Mouse (Mus musculus) thymus, postnatal 0 days (tissue): ENCODE data around the gene Ccdc36. TPM values are rescaled to one million over a fixed set of nuclear protein-coding genes. Genes with fewer than 3 reads are reported as not detected.

Experiments used
- DNase-seq: peaks from one replicate; pipeline ENCODE4 v3.0.0-alpha.2; 2015; ENCODE audit warnings: low spot score
- polyA plus RNA-seq: library from polyadenylated mRNA; unstranded; fragments of >200 nt; fragmentation: Nextera tagmentation; extraction: Ambion mirVana; gene quantifications from 2 replicates; pipeline ENCODE4 v1.2.1, GENCODE M21; 2015

Gene Ccdc36
- polyA plus RNA-seq, 1 experiment from 2014 or later, result 0.20 TPM

GRCm38 (mm10) chr9:108379294-108379693 lies 49.0 kb downstream of the Ccdc36 start:
- no peak for DNase-seq

GRCm38 (mm10) chr9:108378736-108379135 lies 49.5 kb downstream of the Ccdc36 start:
- DNase-seq, result no peak

- no peak for DNase-seq
Observed at GRCm38 (mm10) chr9:108378234-108378633, 50.0 kb downstream of the Ccdc36 start.

Other genes with a start within 250 kb of the Ccdc36 start
- 1.9 and 2.0 TPM in 2 replicates for gene Bsn, start 238.1 kb downstream of the Ccdc36 start, polyA plus RNA-seq
- 14.0 and 15.6 TPM in 2 replicates for gene Dag1, start 164.5 kb downstream of the Ccdc36 start, polyA plus RNA-seq
- gene Nicn1, start 138.1 kb downstream of the Ccdc36 start, polyA plus RNA-seq, result 8.2 and 12.4 TPM in 2 replicates
- 1.1 and 1.8 TPM in 2 replicates for gene Amt, start 131.6 kb downstream of the Ccdc36 start, polyA plus RNA-seq
- gene Rhoa, start 122.4 kb downstream of the Ccdc36 start, polyA plus RNA-seq, result 517 and 543 TPM in 2 replicates
- gene Tcta, start 122.3 kb downstream of the Ccdc36 start, polyA plus RNA-seq, result 41.6 and 45.7 TPM in 2 replicates
- gene Gpx1, start 89.6 kb downstream of the Ccdc36 start, polyA plus RNA-seq, result 862 and 915 TPM in 2 replicates
- 83.7 and 93.1 TPM in 2 replicates for gene Usp4, start 80.6 kb downstream of the Ccdc36 start, polyA plus RNA-seq
- gene 1700102P08Rik, start 35.7 kb downstream of the Ccdc36 start, polyA plus RNA-seq, result 0.57 and 0.99 TPM in 2 replicates
- gene BC048562, start 8.0 kb upstream of the Ccdc36 start, polyA plus RNA-seq, result not detected in 2 replicates
- gene Ccdc71, start 32.0 kb upstream of the Ccdc36 start, polyA plus RNA-seq, result 51.0 and 54.2 TPM in 2 replicates
- gene Klhdc8b, start 33.1 kb upstream of the Ccdc36 start, polyA plus RNA-seq, result 9.5 and 11.2 TPM in 2 replicates
- 3.9 and 4.4 TPM in 2 replicates for gene Lamb2, start 51.3 kb upstream of the Ccdc36 start, polyA plus RNA-seq
- gene Usp19, start 62.1 kb upstream of the Ccdc36 start, polyA plus RNA-seq, result 52.3 and 57.7 TPM in 2 replicates
- gene Qars, start 79.2 kb upstream of the Ccdc36 start, polyA plus RNA-seq, result 113 and 119 TPM in 2 replicates
- 84.5 and 96.7 TPM in 2 replicates for gene Qrich1, start 88.3 kb upstream of the Ccdc36 start, polyA plus RNA-seq
- 161 and 172 TPM in 2 replicates for gene Impdh2, start 131.8 kb upstream of the Ccdc36 start, polyA plus RNA-seq
- 96.1 and 101 TPM in 2 replicates for gene Ndufaf3, start 138.9 kb upstream of the Ccdc36 start, polyA plus RNA-seq
- gene Dalrd3, start 141.4 kb upstream of the Ccdc36 start, polyA plus RNA-seq, result 115 and 120 TPM in 2 replicates
- 44.3 and 47.0 TPM in 2 replicates for gene Wdr6, start 150.3 kb upstream of the Ccdc36 start, polyA plus RNA-seq
- gene P4htm, start 169.2 kb upstream of the Ccdc36 start, polyA plus RNA-seq, result 3.5 and 3.7 TPM in 2 replicates
- gene Arih2, start 220.9 kb upstream of the Ccdc36 start, polyA plus RNA-seq, result 44.7 and 49.1 TPM in 2 replicates
- gene Slc25a20, start 233.6 kb upstream of the Ccdc36 start, polyA plus RNA-seq, result 40.9 and 43.4 TPM in 2 replicates